11 mouse cellular contexts compared by ENCODE assay signal in genomic region chr3:119947126-119947525, GRCm38 (mm10).
DNase-seq lines count a peak whose midpoint lies in the region; ATAC-seq and TF ChIP-seq lines count a peak whose summit lies in the region.
"Had no signal": no experiment of that assay in that cellular context is flagged by ENCODE, and none has a peak within 500 bp of the region (broad histone marks: within the 10 kb centered on the region; RNA-seq: fewer than 3 reads in every experiment).

No protein-coding gene starts in this region.

- no peak for TF ChIP-seq CTCF in midbrain, postnatal 0 days (IDR thresholded peaks at IDR 0.05)

- H3K9ac ChIP-seq in kidney, embryonic 14.5 days (ENCODE audit: low read depth, low read length), result no peak overlapping the region
- H3K9ac ChIP-seq in midbrain, postnatal 0 days (replicated peaks; ENCODE audit: low read length, poor library complexity, severe bottlenecking), result no peak overlapping the region

- no peaks in the 10 kb centered on the region for H3K36me3 ChIP-seq in kidney, embryonic 14.5 days (ENCODE audit: control insufficient read depth, insufficient read depth, low read length)
- no peaks in the 10 kb centered on the region for H3K36me3 ChIP-seq in hindbrain, embryonic 10.5 days
- no peaks in the 10 kb centered on the region for H3K36me3 ChIP-seq in midbrain, postnatal 0 days (ENCODE audit: insufficient read depth, low read length)

- H3K27ac ChIP-seq in kidney, embryonic 14.5 days (ENCODE audit: low read depth, low read length), result 0 out of 2 replicates have a peak overlapping the region, but pooled peaks have one; percentile 15
- peak overlapping the region; percentile 54 for H3K27ac ChIP-seq in hindbrain, embryonic 10.5 days
- H3K27ac ChIP-seq in midbrain, postnatal 0 days (ENCODE audit: low read depth, low read length), result no peak overlapping the region
- H3K27ac ChIP-seq: heart, adult 2 months had no signal

- peaks cover 24% of the 10 kb centered on the region for H3K4me1 ChIP-seq in kidney, embryonic 14.5 days (ENCODE audit: control insufficient read depth, insufficient read depth, low read length)
- H3K4me1 ChIP-seq in hindbrain, embryonic 10.5 days (replicated peaks), result peaks cover 53% of the 10 kb centered on the region
- peaks cover 10% of the 10 kb centered on the region for H3K4me1 ChIP-seq in midbrain, postnatal 0 days (ENCODE audit: insufficient read depth, low read length)

- ATAC-seq in kidney, embryonic 14.5 days (ENCODE audit: low FRiP score, low TSS enrichment), result peak; percentile 75
- ATAC-seq in midbrain, postnatal 0 days (ENCODE audit: low FRiP score), result no peak
- ATAC-seq: lung, postnatal 0 days had no signal

- no peak overlapping the region for H3K4me2 ChIP-seq in kidney, embryonic 14.5 days (replicated peaks; ENCODE audit: low read depth, low read length)
- H3K4me2 ChIP-seq in midbrain, postnatal 0 days (ENCODE audit: low read depth, low read length, poor library complexity, severe bottlenecking), result no peak overlapping the region

- no peaks in the 10 kb centered on the region for H3K27me3 ChIP-seq in kidney, embryonic 14.5 days (ENCODE audit: control insufficient read depth, insufficient read depth, low read length)
- no peaks in the 10 kb centered on the region for H3K27me3 ChIP-seq in hindbrain, embryonic 10.5 days (ENCODE audit: insufficient read depth, poor library complexity, severe bottlenecking)
- H3K27me3 ChIP-seq in midbrain, postnatal 0 days (ENCODE audit: insufficient read depth, low read length), result no peaks in the 10 kb centered on the region

- intact Hi-C loops in heart, postnatal 36 days (cut with DNase I), result no loop called here

- 45% methylated on average over 4 of the region's 4 CpGs for WGBS in kidney, embryonic 14.5 days
- 28% methylated on average over 4 of the region's 4 CpGs for WGBS in hindbrain, embryonic 10.5 days
- WGBS in midbrain, postnatal 0 days, result 34% methylated on average over 4 of the region's 4 CpGs

- no peak overlapping the region for H3K4me3 ChIP-seq in kidney, embryonic 14.5 days (ENCODE audit: low read length)
- H3K4me3 ChIP-seq in hindbrain, embryonic 10.5 days, result no peak overlapping the region
- H3K4me3 ChIP-seq in midbrain, postnatal 0 days (ENCODE audit: low read depth, low read length), result no peak overlapping the region
- H3K4me3 ChIP-seq: heart, adult 2 months had no signal

- DNase-seq in kidney, postnatal 36 days, result no peak
- DNase-seq in R1 (ENCODE audit: low read depth, low spot score), result peak; percentile 25
- DNase-seq in hindbrain, embryonic 10.5 days (ENCODE audit: low spot score), result no peak
- DNase-seq in midbrain, postnatal 0 days (ENCODE audit: low spot score), result peak; percentile 51
- no peak for DNase-seq in right cerebral cortex, postnatal 25 days
- no peak for DNase-seq in heart, postnatal 36 days
- no peak for DNase-seq in left cerebral cortex, adult 18-20 months (ENCODE audit: low spot score in 2 of 2)
- DNase-seq: heart, adult 2 months; heart, postnatal 4 days had no signal

- H3K9me3 ChIP-seq in kidney, embryonic 14.5 days (ENCODE audit: control insufficient read depth, low read length), result no peaks in the 10 kb centered on the region
- no peaks in the 10 kb centered on the region for H3K9me3 ChIP-seq in hindbrain, embryonic 10.5 days
- no peaks in the 10 kb centered on the region for H3K9me3 ChIP-seq in midbrain, postnatal 0 days (ENCODE audit: low read length)

Comparison
In these comparisons a context has a peak if more than half of its experiments do, and no peak if none do; other contexts are left out.
1. DNase-seq: peak in R1 (single experiment) and midbrain, postnatal 0 days (single experiment); none in kidney, postnatal 36 days (0 of 2), hindbrain, embryonic 10.5 days (single experiment), right cerebral cortex, postnatal 25 days (single experiment), heart, postnatal 36 days (0 of 2) and left cerebral cortex, adult 18-20 months (0 of 2).